Mouse (Mus musculus) liver, postnatal 0 days (tissue): ENCODE results near the gene Palld. TPM values are rescaled to one million over a fixed set of nuclear protein-coding genes. Genes with fewer than 3 reads are reported as not detected.

ENCODE experiments used
- ATAC-seq: fragments of 200-750 bp; cut with Nextera tagmentation; 2 replicates; pipeline ENCODE4 v1.8.0; 2017; ENCODE audit warnings: mild to moderate bottlenecking, moderate library complexity
- DNase-seq: peaks from one replicate; pipeline ENCODE4 v3.0.0-alpha.2; 2016
- H3K27ac ChIP-seq: fragments of 300-500 bp; sonication (generic); 2 replicates; pipeline ENCODE4 v1.5.1; 2014; ENCODE audit warnings: antibody characterized with exemption, moderate library complexity, mild to moderate bottlenecking, low read depth
- H3K27me3 ChIP-seq: fragments of 300-500 bp; sonication (generic); 2 replicates; pipeline ENCODE4 v1.6.1; 2014; ENCODE audit warnings: low read length, control low read depth, mixed read lengths; ENCODE audit not compliant: insufficient read depth
- H3K36me3 ChIP-seq: fragments of 300-500 bp; sonication (generic); replicated peaks from 2 replicates; pipeline ENCODE4 v1.6.1; 2014; ENCODE audit warnings: mild to moderate bottlenecking, control low read depth, low read length, moderate library complexity, mixed read lengths; ENCODE audit not compliant: insufficient read depth
- H3K4me1 ChIP-seq: fragments of 300-500 bp; sonication (generic); 2 replicates; pipeline ENCODE4 v1.6.1; 2014; ENCODE audit warnings: antibody characterized with exemption, mild to moderate bottlenecking, control low read depth; ENCODE audit not compliant: insufficient read depth
- H3K4me2 ChIP-seq: fragments of 300-500 bp; sonication (generic); 2 replicates; pipeline ENCODE4 v1.6.1; 2014; ENCODE audit warnings: low read depth, mild to moderate bottlenecking, low read length, moderate library complexity, mixed read lengths
- H3K4me3 ChIP-seq: fragments of 300-500 bp; sonication (generic); 2 replicates; pipeline ENCODE4 v1.5.1; 2014; ENCODE audit warnings: low read depth, low read length
- H3K9ac ChIP-seq: fragments of 300-500 bp; sonication (generic); replicated peaks from 2 replicates; pipeline ENCODE4 v1.6.1; 2014; ENCODE audit warnings: mild to moderate bottlenecking, moderate library complexity
- H3K9me3 ChIP-seq: fragments of 300-500 bp; sonication (generic); 2 replicates; pipeline ENCODE4 v1.6.1; 2016; ENCODE audit warnings: mild to moderate bottlenecking, control low read depth, low read length, mixed read lengths
- CTCF ChIP-seq: sonication (generic); IDR thresholded peaks from 2 replicates; pipeline ENCODE4 v1.5.1; 2016; ENCODE audit warnings: antibody characterized with exemption, low read depth
- EP300 ChIP-seq: IDR thresholded peaks from 2 replicates; pipeline ENCODE4 v1.6.1; 2016; ENCODE audit warnings: antibody characterized with exemption, low read depth, mild to moderate bottlenecking
- WGBS: fragments of 180-500 bp; shearing (Covaris S2); extraction: QIAGEN DNeasy Blood & Tissue Kit; methylation state at CpG from one replicate; pipeline ENCODE4 v1.1.7; 2014; ENCODE audit not compliant: insufficient replicate concordance; 5-methylcytosine and 5-hydroxymethylcytosine counted together
- polyA plus RNA-seq: library from polyadenylated mRNA; unstranded; fragments of >200 nt; fragmentation: Nextera tagmentation; extraction: Ambion mirVana; gene quantifications from 2 replicates; pipeline ENCODE4 v1.2.1, GENCODE M21; 2015

The Palld gene
- polyA plus RNA-seq, 1 experiment from 2014 or later: 11.7 TPM

- ATAC-seq: no peak
- H3K27ac ChIP-seq: no peak overlapping the region
Measured at GRCm38 (mm10) chr8:61558051-61558846, 344.2 kb downstream of the Palld start.

GRCm38 (mm10) chr8:61557036-61557435 lies 345.5 kb downstream of the Palld start:
- H3K4me1 ChIP-seq: peaks cover 16% of the 10 kb centered on the region
- no peak for ATAC-seq

More at GRCm38 (mm10) chr8:61558051-61558846, 344.2 kb downstream of the Palld start:
- peaks cover 16% of the 10 kb centered on the region for H3K4me1 ChIP-seq
- 58% methylated on average over 12 of the region's 12 CpGs for WGBS
- no peak for TF ChIP-seq EP300
- TF ChIP-seq CTCF: no peak
- no peaks in the 10 kb centered on the region for H3K27me3 ChIP-seq
- no peak overlapping the region for H3K9ac ChIP-seq
- H3K36me3 ChIP-seq: no peaks in the 10 kb centered on the region
- no peak overlapping the region for H3K4me2 ChIP-seq
- no peaks in the 10 kb centered on the region for H3K9me3 ChIP-seq
- H3K4me3 ChIP-seq: no peak overlapping the region
- DNase-seq: no peak

GRCm38 (mm10) chr8:61556219-61556618 lies 346.3 kb downstream of the Palld start:
- H3K36me3 ChIP-seq: no peaks in the 10 kb centered on the region
- no peak overlapping the region for H3K4me3 ChIP-seq
- DNase-seq (no peak), ATAC-seq (no peak)
- H3K9ac ChIP-seq: no peak overlapping the region
- 60% methylated on average over 8 of the region's 8 CpGs for WGBS
- no peak overlapping the region for H3K4me2 ChIP-seq
- peaks cover 16% of the 10 kb centered on the region for H3K4me1 ChIP-seq
- H3K27me3 ChIP-seq: no peaks in the 10 kb centered on the region
- H3K9me3 ChIP-seq: no peaks in the 10 kb centered on the region
- TF ChIP-seq EP300 (no peak), CTCF (no peak)
- H3K27ac ChIP-seq: no peak overlapping the region

More at GRCm38 (mm10) chr8:61557036-61557435, 345.5 kb downstream of the Palld start:
- Histone ChIP-seq H3K27ac (no peak overlapping the region), H3K9me3 (no peaks in the 10 kb centered on the region), H3K4me2 (no peak overlapping the region), H3K9ac (no peak overlapping the region), H3K4me3 (no peak overlapping the region), H3K36me3 (no peaks in the 10 kb centered on the region), H3K27me3 (no peaks in the 10 kb centered on the region)
- DNase-seq: no peak
- TF ChIP-seq EP300 (no peak), CTCF (no peak)

- no peak overlapping the region for H3K4me3 ChIP-seq
- no peaks in the 10 kb centered on the region for H3K36me3 ChIP-seq
- H3K9me3 ChIP-seq: peaks cover under 1% of the 10 kb centered on the region; the same call in 1 of the 2 replicates
- H3K4me1 ChIP-seq: peaks cover 13% of the 10 kb centered on the region
- H3K9ac ChIP-seq: no peak overlapping the region
- 78% methylated on average over 6 of the region's 6 CpGs for WGBS
- no peaks in the 10 kb centered on the region for H3K27me3 ChIP-seq
- H3K27ac ChIP-seq: no peak overlapping the region
- no peak for TF ChIP-seq CTCF
- TF ChIP-seq EP300: no peak
- ATAC-seq (no peak), DNase-seq (no peak)
- H3K4me2 ChIP-seq: no peak overlapping the region
Measured at GRCm38 (mm10) chr8:61555343-61555742, 347.1 kb downstream of the Palld start.

- ATAC-seq (no peak), DNase-seq (no peak)
- H3K27ac ChIP-seq: no peak overlapping the region
Measured at GRCm38 (mm10) chr8:61552755-61553402, 349.6 kb downstream of the Palld start.

GRCm38 (mm10) chr8:61552221-61552620 lies 350.3 kb downstream of the Palld start:
- H3K4me1 ChIP-seq: 0 out of 2 replicates have a peak, but pooled peaks cover 5% of the 10 kb centered on the region
- no peak overlapping the region for H3K27ac ChIP-seq
- ATAC-seq: no peak
- peaks cover 21% of the 10 kb centered on the region for H3K36me3 ChIP-seq
- DNase-seq: no peak
- H3K27me3 ChIP-seq: no peaks in the 10 kb centered on the region
- H3K9me3 ChIP-seq: peaks cover 18% of the 10 kb centered on the region
- no peak overlapping the region for H3K4me3 ChIP-seq
- no peak overlapping the region for H3K4me2 ChIP-seq
- no peak overlapping the region for H3K9ac ChIP-seq
- 65% methylated on average over 6 of the region's 6 CpGs for WGBS
- TF ChIP-seq CTCF (no peak), EP300 (no peak)

More at GRCm38 (mm10) chr8:61552755-61553402, 349.6 kb downstream of the Palld start:
- Histone ChIP-seq H3K9me3 (peaks cover 18% of the 10 kb centered on the region), H3K4me2 (no peak overlapping the region), H3K36me3 (peaks cover 20% of the 10 kb centered on the region), H3K9ac (no peak overlapping the region), H3K4me1 (0 out of 2 replicates have a peak, but pooled peaks cover 5% of the 10 kb centered on the region), H3K4me3 (no peak overlapping the region), H3K27me3 (no peaks in the 10 kb centered on the region)
- whole genome bisulfite sequencing: 81% methylated on average over 8 of the region's 8 CpGs
- TF ChIP-seq EP300: no peak
- no peak for TF ChIP-seq CTCF
